Mouse (Mus musculus) kidney, embryonic 14.5 days (tissue): ENCODE data around the gene Lasp1. TPM values are rescaled to one million over a fixed set of nuclear protein-coding genes. Genes with fewer than 3 reads are reported as not detected.
"Not testable (repeated sequence)": the region's sequence is repeated elsewhere in the genome, so short reads cannot be mapped to it uniquely, and the experiment has no call there.

Experiments used
- ATAC-seq: fragments of 200-750 bp; cut with Nextera tagmentation; 2 replicates; pipeline ENCODE4 v1.8.0; 2017; ENCODE audit warnings: moderate number of reproducible peaks, mild to moderate bottlenecking, moderate TSS enrichment, moderate library complexity; ENCODE audit not compliant: low FRiP score, low TSS enrichment
- H3K27ac ChIP-seq: fragments of 300-500 bp; sonication (generic); 2 replicates; pipeline ENCODE4 v1.5.1; 2014; ENCODE audit warnings: low read depth, mild to moderate bottlenecking, low read length, moderate library complexity, mixed read lengths
- H3K27me3 ChIP-seq: fragments of 300-500 bp; sonication (generic); 2 replicates; pipeline ENCODE4 v1.6.1; 2014; ENCODE audit warnings: mild to moderate bottlenecking, low read length; ENCODE audit not compliant: control insufficient read depth, insufficient read depth
- H3K36me3 ChIP-seq: fragments of 300-500 bp; sonication (generic); 2 replicates; pipeline ENCODE4 v1.6.1; 2014; ENCODE audit warnings: low read length, mixed read lengths; ENCODE audit not compliant: control insufficient read depth, insufficient read depth
- H3K4me1 ChIP-seq: fragments of 300-500 bp; sonication (generic); 2 replicates; pipeline ENCODE4 v1.6.1; 2014; ENCODE audit warnings: low read length, mixed read lengths; ENCODE audit not compliant: control insufficient read depth, insufficient read depth
- H3K4me2 ChIP-seq: fragments of 300-500 bp; sonication (generic); replicated peaks from 2 replicates; pipeline ENCODE4 v1.6.1; 2014; ENCODE audit warnings: low read depth, mild to moderate bottlenecking, low read length
- H3K4me3 ChIP-seq: fragments of 300-500 bp; sonication (generic); 2 replicates; pipeline ENCODE4 v1.5.1; 2014; ENCODE audit warnings: mild to moderate bottlenecking, low read length
- H3K9ac ChIP-seq: fragments of 300-500 bp; sonication (generic); 2 replicates; pipeline ENCODE4 v1.6.1; 2014; ENCODE audit warnings: low read depth, mild to moderate bottlenecking, low read length, moderate library complexity
- H3K9me3 ChIP-seq: fragments of 300-500 bp; sonication (generic); 2 replicates; pipeline ENCODE4 v1.6.1; 2016; ENCODE audit warnings: low read length; ENCODE audit not compliant: control insufficient read depth
- WGBS: fragments of 180-500 bp; shearing (Covaris S2); extraction: QIAGEN DNeasy Blood & Tissue Kit; methylation state at CpG from one replicate; pipeline ENCODE4 v1.1.7; 2014; 5-methylcytosine and 5-hydroxymethylcytosine counted together
- polyA plus RNA-seq: library from polyadenylated mRNA; unstranded; fragments of >200 nt; fragmentation: Nextera tagmentation; extraction: Ambion mirVana; gene quantifications from 2 replicates; pipeline ENCODE4 v1.2.1, GENCODE M21; 2014

The Lasp1 gene
- polyA plus RNA-seq, 1 experiment from 2014 or later = 57.2 TPM

DNA sequence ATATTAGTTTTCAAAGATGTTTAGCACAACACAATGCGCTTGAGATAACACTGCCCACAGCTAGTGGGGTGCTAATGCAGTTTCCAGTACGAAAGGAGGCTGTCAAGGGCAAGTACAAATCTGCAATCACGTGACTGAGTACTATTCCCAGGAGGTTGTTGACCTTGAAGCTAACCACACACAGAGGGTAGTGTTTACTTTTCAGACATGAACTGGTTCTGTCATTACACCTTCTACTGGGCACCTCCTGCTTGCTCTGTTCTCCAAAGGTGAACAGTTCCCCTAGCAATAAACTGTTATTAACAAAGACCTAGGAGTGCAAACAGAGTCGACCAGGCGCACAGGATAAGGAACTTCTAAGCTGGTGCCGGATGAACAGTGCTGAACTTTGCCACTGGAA, 51.6 kb downstream of the Lasp1 start:
- Histone ChIP-seq H3K9ac (no peak overlapping the region), H3K36me3 (no peaks in the 10 kb centered on the region), H3K27ac (no peak overlapping the region), H3K9me3 (no peaks in the 10 kb centered on the region), H3K4me1 (no peaks in the 10 kb centered on the region), H3K4me2 (no peak overlapping the region), H3K27me3 (no peaks in the 10 kb centered on the region), H3K4me3 (no peak overlapping the region)
- ATAC-seq = no peak
- 52% methylated on average over 6 of the region's 6 CpGs for WGBS

DNA sequence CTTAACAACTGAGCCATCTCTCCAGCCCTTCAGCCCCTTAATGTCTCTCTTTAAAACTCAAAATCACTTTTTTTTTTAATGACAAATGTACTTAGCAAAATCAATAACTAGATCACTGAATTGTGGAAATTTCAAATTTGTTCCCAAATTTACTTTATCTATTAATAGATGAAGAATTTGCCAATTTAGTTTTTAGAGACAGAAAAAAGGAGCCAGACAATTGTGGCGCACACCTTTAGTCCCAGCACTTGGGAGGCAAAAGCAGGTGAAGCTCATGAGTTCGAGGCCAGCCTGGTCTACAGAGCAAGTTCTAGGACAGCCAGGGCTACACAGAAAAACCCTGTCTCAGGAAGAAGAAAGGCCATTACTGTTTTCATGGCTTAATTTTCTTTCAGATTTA, 52.8 kb downstream of the Lasp1 start:
- Histone ChIP-seq H3K9me3 (no peaks in the 10 kb centered on the region), H3K36me3 (no peaks in the 10 kb centered on the region), H3K27ac (no peak overlapping the region), H3K4me2 (no peak overlapping the region), H3K9ac (no peak overlapping the region), H3K4me3 (no peak overlapping the region), H3K27me3 (no peaks in the 10 kb centered on the region), H3K4me1 (no peaks in the 10 kb centered on the region)
- no peak for ATAC-seq
- 86% methylated on average over 2 of the region's 2 CpGs for WGBS

DNA sequence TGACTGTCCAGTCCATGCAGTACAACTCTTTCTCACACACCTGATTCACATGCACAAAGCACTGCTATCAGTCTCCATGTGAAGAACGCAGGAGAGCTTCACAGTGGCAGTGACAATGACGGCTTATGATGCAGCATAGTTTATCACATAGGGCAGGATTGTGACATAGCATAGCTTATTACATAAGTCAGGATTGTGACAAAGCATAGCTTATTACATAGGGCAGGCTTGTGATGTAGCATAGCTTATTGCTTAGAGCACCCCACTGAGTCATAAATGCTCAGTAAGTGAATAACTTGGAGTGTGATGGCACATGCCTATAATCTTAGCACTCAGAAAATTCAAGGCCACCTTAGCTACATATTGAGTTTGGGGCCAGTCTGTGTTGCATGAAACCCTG, 56.7 kb downstream of the Lasp1 start:
- Histone ChIP-seq H3K4me1 (no peaks in the 10 kb centered on the region), H3K27me3 (no peaks in the 10 kb centered on the region), H3K4me2 (no peak overlapping the region), H3K4me3 (no peak overlapping the region), H3K36me3 (no peaks in the 10 kb centered on the region), H3K9me3 (no peaks in the 10 kb centered on the region), H3K9ac (no peak overlapping the region), H3K27ac (no peak overlapping the region)
- WGBS = 95% methylated on average over 2 of the region's 2 CpGs
- ATAC-seq = no peak

DNA sequence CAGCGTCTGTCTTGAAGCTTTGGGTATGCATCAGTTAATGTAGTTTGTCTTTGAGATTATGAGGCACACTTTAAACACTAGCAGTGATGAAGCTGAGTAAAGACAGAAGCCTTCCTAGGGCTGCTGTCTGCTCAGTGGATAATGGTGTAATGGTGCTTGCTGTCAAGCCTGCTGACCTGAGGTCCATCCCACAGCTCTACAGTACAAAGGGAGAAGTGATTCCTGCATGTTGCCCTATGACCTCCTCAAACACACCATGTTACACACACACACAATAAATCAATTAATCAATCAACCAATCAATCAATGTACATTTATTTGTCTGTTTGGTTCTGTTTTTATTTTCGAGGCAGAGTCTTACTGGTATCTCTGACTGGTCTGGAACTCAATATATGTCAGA, 63.3 kb downstream of the Lasp1 start:
- no peak for ATAC-seq
- 76% methylated on average over 2 of the region's 2 CpGs for WGBS
- no peak overlapping the region for H3K4me2 ChIP-seq
- H3K27me3 ChIP-seq = no peaks in the 10 kb centered on the region
- H3K4me1 ChIP-seq = no peaks in the 10 kb centered on the region
- no peaks in the 10 kb centered on the region for H3K9me3 ChIP-seq
- H3K4me3 ChIP-seq = no peak overlapping the region
- no peak overlapping the region for H3K27ac ChIP-seq
- no peaks in the 10 kb centered on the region for H3K36me3 ChIP-seq
- H3K9ac ChIP-seq = no peak overlapping the region

DNA sequence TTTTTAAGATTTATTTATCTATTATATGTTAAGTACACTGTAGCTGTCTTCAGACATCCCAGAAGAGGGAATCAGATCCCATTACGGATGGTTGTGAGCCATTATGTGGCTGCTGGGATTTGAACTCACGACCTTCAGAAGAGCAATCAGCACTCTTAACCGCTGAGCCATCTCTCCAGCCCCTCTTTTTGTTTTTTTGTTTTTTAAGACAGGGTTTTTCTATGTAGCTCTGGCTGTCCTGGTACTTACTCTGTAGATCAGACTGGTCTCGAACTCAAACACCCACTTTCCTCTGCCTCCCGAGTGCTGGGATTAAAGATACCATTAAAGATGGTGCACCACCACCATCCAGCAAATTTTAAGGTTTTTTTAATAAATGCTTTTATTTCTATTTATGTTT, 66.6 kb downstream of the Lasp1 start:
- Histone ChIP-seq H3K4me1 (no peaks in the 10 kb centered on the region), H3K36me3 (no peaks in the 10 kb centered on the region), H3K9ac (no peak overlapping the region), H3K9me3 (no peaks in the 10 kb centered on the region), H3K27me3 (no peaks in the 10 kb centered on the region), H3K27ac (no peak overlapping the region), H3K4me3 (no peak overlapping the region), H3K4me2 (no peak overlapping the region)
- no peak for ATAC-seq
- 87% methylated on average over 5 of the region's 5 CpGs for WGBS

DNA sequence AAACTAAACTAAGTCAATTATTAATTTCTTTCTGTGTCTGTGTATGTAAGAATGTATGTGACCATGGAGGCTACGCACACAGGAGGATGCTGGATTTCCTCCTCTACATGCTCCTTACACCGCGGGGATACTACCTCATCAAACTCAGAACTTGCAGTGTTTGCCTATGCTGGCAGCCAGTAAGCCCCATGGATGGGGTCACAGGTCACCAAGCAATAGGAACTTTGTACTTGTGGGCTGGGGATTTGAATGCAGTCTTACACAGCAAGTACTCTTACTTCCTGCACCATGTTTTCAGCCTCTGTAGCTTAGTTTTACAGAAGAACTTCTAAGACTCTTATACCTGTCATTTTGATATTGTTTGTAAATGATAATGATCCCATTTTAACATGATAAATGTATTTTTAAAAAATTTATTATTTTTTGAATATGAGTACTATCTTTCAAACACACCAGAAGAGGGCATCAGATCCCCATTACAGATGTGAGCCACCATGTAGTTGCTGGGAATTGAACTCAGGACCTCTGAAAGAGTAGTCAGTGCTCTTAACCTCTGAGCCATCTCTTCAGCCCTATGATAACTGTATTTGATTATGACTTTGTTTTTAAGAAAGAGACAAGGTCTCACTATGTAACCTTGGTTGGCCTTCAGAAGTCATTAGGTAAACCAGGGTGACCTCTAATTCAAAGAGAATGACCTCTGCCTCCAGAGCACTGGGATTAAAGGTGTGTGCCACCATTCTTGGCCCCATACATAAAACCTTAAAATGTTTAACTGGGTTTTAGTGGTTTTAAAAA, 67.5 kb downstream of the Lasp1 start:
- Histone ChIP-seq H3K36me3 (no peaks in the 10 kb centered on the region), H3K4me2 (no peak overlapping the region), H3K27me3 (no peaks in the 10 kb centered on the region), H3K9ac (no peak overlapping the region), H3K9me3 (no peaks in the 10 kb centered on the region), H3K27ac (no peak overlapping the region), H3K4me1 (no peaks in the 10 kb centered on the region), H3K4me3 (no peak overlapping the region)
- no peak for ATAC-seq
- WGBS = 95% methylated on average over 3 of the region's 3 CpGs

DNA sequence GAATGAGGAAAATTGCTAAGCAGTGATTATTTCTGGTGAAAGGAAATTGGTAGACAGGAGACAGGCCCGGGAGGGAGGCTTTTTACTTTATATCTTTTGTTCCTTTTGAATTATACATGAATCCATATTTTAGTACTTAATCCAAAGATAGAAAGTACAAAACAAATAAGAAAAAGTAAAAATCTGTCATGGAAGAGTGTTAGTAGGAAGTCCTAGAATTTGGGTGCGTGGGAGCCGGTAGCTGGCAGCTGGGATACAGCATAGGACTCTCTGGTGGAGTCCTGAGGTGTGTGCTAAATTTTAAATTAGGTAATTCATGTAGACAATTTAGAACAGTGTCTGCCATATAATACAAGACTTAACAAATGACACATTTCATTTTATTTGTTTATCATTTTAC, 68.8 kb downstream of the Lasp1 start:
- Histone ChIP-seq H3K27ac (no peak overlapping the region), H3K27me3 (no peaks in the 10 kb centered on the region), H3K4me2 (no peak overlapping the region), H3K4me3 (no peak overlapping the region), H3K4me1 (no peaks in the 10 kb centered on the region), H3K9ac (no peak overlapping the region), H3K9me3 (no peaks in the 10 kb centered on the region), H3K36me3 (no peaks in the 10 kb centered on the region)
- no peak for ATAC-seq
- 90% methylated on average over 3 of the region's 3 CpGs for WGBS

DNA sequence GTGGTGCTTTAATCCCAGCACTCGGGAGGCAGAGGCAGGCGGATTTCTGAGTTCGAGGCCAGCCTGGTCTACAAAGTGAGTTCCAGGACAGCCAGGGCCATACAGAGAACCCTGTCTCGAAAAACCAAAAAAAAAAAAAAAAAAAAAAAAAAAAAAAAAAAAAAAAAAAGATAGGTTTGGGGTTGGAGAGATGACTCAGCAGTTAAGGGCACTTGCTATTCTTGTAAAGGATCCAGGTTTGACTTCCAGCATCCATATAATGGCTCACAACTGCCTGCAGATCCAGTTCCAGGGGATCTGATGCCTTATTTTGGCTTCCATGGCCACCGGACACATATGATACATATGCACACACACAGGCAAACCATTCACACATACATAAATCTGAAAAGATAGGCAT, 73.6 kb downstream of the Lasp1 start:
- H3K4me1 ChIP-seq, H3K4me3 ChIP-seq, H3K9ac ChIP-seq, H3K36me3 ChIP-seq, H3K9me3 ChIP-seq, ATAC-seq, H3K27ac ChIP-seq, H3K4me2 ChIP-seq, H3K27me3 ChIP-seq: not testable (repeated sequence)
- WGBS = 97% methylated on average over 5 of the region's 5 CpGs

DNA sequence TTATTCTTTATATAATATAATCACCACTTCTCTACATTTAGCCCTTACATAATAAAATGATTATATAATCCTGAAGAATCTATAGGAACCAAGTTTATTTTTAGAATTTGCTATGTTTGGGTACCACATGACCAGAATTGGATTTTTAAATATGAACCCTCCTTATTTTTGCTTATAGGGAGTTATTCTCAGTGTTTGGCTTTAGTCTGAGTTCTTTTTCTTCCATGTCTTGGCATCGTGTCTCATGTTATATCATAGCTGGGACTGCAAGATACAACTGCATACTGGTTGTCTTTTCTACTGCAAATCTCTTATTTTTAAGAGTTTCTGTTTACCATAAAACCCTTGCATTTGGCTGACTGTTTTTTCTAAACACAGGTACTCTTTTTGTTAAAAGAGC, 75.6 kb downstream of the Lasp1 start:
- Histone ChIP-seq H3K4me3 (no peak overlapping the region), H3K4me1 (no peaks in the 10 kb centered on the region), H3K9me3 (no peaks in the 10 kb centered on the region), H3K27me3 (no peaks in the 10 kb centered on the region), H3K27ac (no peak overlapping the region), H3K4me2 (no peak overlapping the region), H3K36me3 (no peaks in the 10 kb centered on the region), H3K9ac (no peak overlapping the region)
- no peak for ATAC-seq
- WGBS = 86% methylated on average over 1 of the region's 1 CpGs
